Comparison of ENCODE assay signal across 8 mouse cellular contexts in genomic region chr7:127020491-127020890, GRCm38 (mm10). TPM values are rescaled to one million over a fixed set of nuclear protein-coding genes. Genes with fewer than 3 reads are reported as not detected.
A peak's percentile ranks its signal among the peaks of the same experiment; 100 is the strongest.
DNase-seq lines count a peak whose midpoint lies in the region; ATAC-seq lines count a peak whose summit lies in the region.

No protein-coding gene starts in this region.

- H3K36me3 ChIP-seq in kidney, embryonic 14.5 days (ENCODE audit: control insufficient read depth, insufficient read depth, low read length), result peaks cover 33% of the 10 kb centered on the region
- peaks cover 52% of the 10 kb centered on the region for H3K36me3 ChIP-seq in embryonic facial prominence, embryonic 10.5 days (replicated peaks)
- peaks cover 31% of the 10 kb centered on the region for H3K36me3 ChIP-seq in hindbrain, embryonic 13.5 days
- H3K36me3 ChIP-seq in midbrain, embryonic 15.5 days (replicated peaks), result peaks cover 8% of the 10 kb centered on the region

- H3K4me1 ChIP-seq in kidney, embryonic 14.5 days (ENCODE audit: control insufficient read depth, insufficient read depth, low read length), result peaks cover 68% of the 10 kb centered on the region
- H3K4me1 ChIP-seq in embryonic facial prominence, embryonic 10.5 days, result peaks cover 97% of the 10 kb centered on the region
- H3K4me1 ChIP-seq in hindbrain, embryonic 13.5 days (replicated peaks), result peaks cover 88% of the 10 kb centered on the region
- peaks cover 87% of the 10 kb centered on the region for H3K4me1 ChIP-seq in midbrain, embryonic 15.5 days

- WGBS in kidney, embryonic 14.5 days, result 39% methylated on average over 5 of the region's 5 CpGs
- WGBS in embryonic facial prominence, embryonic 10.5 days, result 46% methylated on average over 5 of the region's 5 CpGs
- WGBS in hindbrain, embryonic 13.5 days, result 37% methylated on average over 5 of the region's 5 CpGs
- 24% methylated on average over 5 of the region's 5 CpGs for WGBS in midbrain, embryonic 15.5 days

- peak overlapping the region; percentile 77; the same call in 1 of the 2 replicates for H3K27ac ChIP-seq in kidney, embryonic 14.5 days (ENCODE audit: low read depth, low read length)
- peak overlapping the region; percentile 86 for H3K27ac ChIP-seq in embryonic facial prominence, embryonic 10.5 days (replicated peaks)
- H3K27ac ChIP-seq in hindbrain, embryonic 13.5 days, result peak overlapping the region; percentile 86
- peak overlapping the region; percentile 83 for H3K27ac ChIP-seq in midbrain, embryonic 15.5 days

- H3K4me3 ChIP-seq in kidney, embryonic 14.5 days (ENCODE audit: low read length), result peak overlapping the region; percentile 53
- H3K4me3 ChIP-seq in embryonic facial prominence, embryonic 10.5 days, result peak overlapping the region; percentile 86
- H3K4me3 ChIP-seq in hindbrain, embryonic 13.5 days, result peak overlapping the region; percentile 54
- H3K4me3 ChIP-seq in midbrain, embryonic 15.5 days, result peak overlapping the region; percentile 49

- no peak for DNase-seq in kidney, postnatal 36 days
- no peak for DNase-seq in embryonic facial prominence, embryonic 10.5 days (ENCODE audit: low spot score)
- no peak for DNase-seq in adrenal gland, postnatal 36 days
- no peak for DNase-seq in left cerebral cortex, adult 11 months (ENCODE audit: low spot score)
- DNase-seq in lung, postnatal 10 days, result no peak

- peak overlapping the region; percentile 86 for H3K4me2 ChIP-seq in kidney, embryonic 14.5 days (replicated peaks; ENCODE audit: low read depth, low read length)
- peak overlapping the region; percentile 98 for H3K4me2 ChIP-seq in hindbrain, embryonic 13.5 days
- peak overlapping the region; percentile 64 for H3K4me2 ChIP-seq in midbrain, embryonic 15.5 days

- no peaks in the 10 kb centered on the region for H3K27me3 ChIP-seq in kidney, embryonic 14.5 days (ENCODE audit: control insufficient read depth, insufficient read depth, low read length)
- no peaks in the 10 kb centered on the region for H3K27me3 ChIP-seq in embryonic facial prominence, embryonic 10.5 days (replicated peaks; ENCODE audit: low read depth, poor library complexity, severe bottlenecking)
- H3K27me3 ChIP-seq in hindbrain, embryonic 13.5 days, result no peaks in the 10 kb centered on the region
- no peaks in the 10 kb centered on the region for H3K27me3 ChIP-seq in midbrain, embryonic 15.5 days (replicated peaks)

- H3K9ac ChIP-seq in kidney, embryonic 14.5 days (ENCODE audit: low read depth, low read length), result peak overlapping the region; percentile 61
- peak overlapping the region; percentile 84 for H3K9ac ChIP-seq in hindbrain, embryonic 13.5 days
- peak overlapping the region; percentile 60 for H3K9ac ChIP-seq in midbrain, embryonic 15.5 days

- no peak for ATAC-seq in kidney, embryonic 14.5 days (ENCODE audit: low FRiP score, low TSS enrichment)
- ATAC-seq in hindbrain, embryonic 13.5 days (ENCODE audit: low FRiP score), result no peak
- no peak for ATAC-seq in midbrain, embryonic 15.5 days (replicated peaks)

- no peaks in the 10 kb centered on the region for H3K9me3 ChIP-seq in kidney, embryonic 14.5 days (ENCODE audit: control insufficient read depth, low read length)
- no peaks in the 10 kb centered on the region for H3K9me3 ChIP-seq in embryonic facial prominence, embryonic 10.5 days
- H3K9me3 ChIP-seq in hindbrain, embryonic 13.5 days, result no peaks in the 10 kb centered on the region
- no peaks in the 10 kb centered on the region for H3K9me3 ChIP-seq in midbrain, embryonic 15.5 days

RNA-seq across cellular contexts. Expression of gene Gm42742, which starts 0.4 kb away (rescaled TPM):
- polyA plus RNA-seq in kidney, embryonic 14.5 days (2014; fragmentation: Nextera tagmentation; extraction: Ambion mirVana), result 21.8 and 65.4 TPM in 2 replicates
- 37.7 and 92.9 TPM in 2 replicates for polyA plus RNA-seq in embryonic facial prominence, embryonic 10.5 days (2016; fragmentation: Nextera tagmentation; extraction: Ambion mirVana)
- 66.8 and 73.4 TPM in 2 replicates for polyA plus RNA-seq in hindbrain, embryonic 13.5 days (2015; fragmentation: Nextera tagmentation; extraction: Ambion mirVana)
- 44.9 and 52.6 TPM in 2 replicates for polyA plus RNA-seq in midbrain, embryonic 15.5 days (2015; fragmentation: Nextera tagmentation; extraction: Ambion mirVana)
- 10 to 100 TPM; 28.9 to 29.6 TPM for total RNA-seq in adrenal gland, postnatal 36 days (2021)

RNA-seq across cellular contexts. Expression of gene Prrt2, which starts 0.5 kb away (rescaled TPM):
- polyA plus RNA-seq in kidney, embryonic 14.5 days (2014; fragmentation: Nextera tagmentation; extraction: Ambion mirVana), result 4.1 and 9.6 TPM in 2 replicates
- polyA plus RNA-seq in embryonic facial prominence, embryonic 10.5 days (2016; fragmentation: Nextera tagmentation; extraction: Ambion mirVana), result 2.7 and 3.4 TPM in 2 replicates
- 18.3 and 19.2 TPM in 2 replicates for polyA plus RNA-seq in hindbrain, embryonic 13.5 days (2015; fragmentation: Nextera tagmentation; extraction: Ambion mirVana)
- 40.7 and 42.3 TPM in 2 replicates for polyA plus RNA-seq in midbrain, embryonic 15.5 days (2015; fragmentation: Nextera tagmentation; extraction: Ambion mirVana)
- 1 to 10 TPM; 1.9 to 2.9 TPM for total RNA-seq in adrenal gland, postnatal 36 days (2021)

RNA-seq across cellular contexts. Expression of gene Pagr1a, which starts 3.3 kb away (rescaled TPM):
- polyA plus RNA-seq in kidney, embryonic 14.5 days (2014; fragmentation: Nextera tagmentation; extraction: Ambion mirVana), result 41.3 and 89.2 TPM in 2 replicates
- polyA plus RNA-seq in embryonic facial prominence, embryonic 10.5 days (2016; fragmentation: Nextera tagmentation; extraction: Ambion mirVana), result 41.1 and 107 TPM in 2 replicates
- 41.8 and 53.4 TPM in 2 replicates for polyA plus RNA-seq in hindbrain, embryonic 13.5 days (2015; fragmentation: Nextera tagmentation; extraction: Ambion mirVana)
- 46.9 and 73.4 TPM in 2 replicates for polyA plus RNA-seq in midbrain, embryonic 15.5 days (2015; fragmentation: Nextera tagmentation; extraction: Ambion mirVana)
- 10 to 100 TPM in 1 of 2 experiments, 1 to 10 TPM in 1; 4.4 to 15.1 TPM for total RNA-seq in adrenal gland, postnatal 36 days (2021)

RNA-seq across cellular contexts. Expression of gene Pagr1b, which starts 4.2 kb away (rescaled TPM):
- polyA plus RNA-seq in kidney, embryonic 14.5 days (2014; fragmentation: Nextera tagmentation; extraction: Ambion mirVana), result 0.31 and 0.38 TPM in 2 replicates
- 0.78 TPM in 1 of 2 replicates, not detected in the other for polyA plus RNA-seq in embryonic facial prominence, embryonic 10.5 days (2016; fragmentation: Nextera tagmentation; extraction: Ambion mirVana)
- 0.45 and 1.1 TPM in 2 replicates for polyA plus RNA-seq in hindbrain, embryonic 13.5 days (2015; fragmentation: Nextera tagmentation; extraction: Ambion mirVana)
- 1.0 TPM in 1 of 2 replicates, not detected in the other for polyA plus RNA-seq in midbrain, embryonic 15.5 days (2015; fragmentation: Nextera tagmentation; extraction: Ambion mirVana)
- total RNA-seq in adrenal gland, postnatal 36 days (2021), result 1 to 10 TPM in 1 of 2 experiments, not detected in 1; 3.0 TPM

RNA-seq across cellular contexts. Expression of gene Mvp, which starts 6.1 kb away (rescaled TPM):
- 7.7 and 9.7 TPM in 2 replicates for polyA plus RNA-seq in kidney, embryonic 14.5 days (2014; fragmentation: Nextera tagmentation; extraction: Ambion mirVana)
- polyA plus RNA-seq in embryonic facial prominence, embryonic 10.5 days (2016; fragmentation: Nextera tagmentation; extraction: Ambion mirVana), result 4.1 TPM in 2 replicates
- 4.5 and 5.2 TPM in 2 replicates for polyA plus RNA-seq in hindbrain, embryonic 13.5 days (2015; fragmentation: Nextera tagmentation; extraction: Ambion mirVana)
- 4.0 and 4.5 TPM in 2 replicates for polyA plus RNA-seq in midbrain, embryonic 15.5 days (2015; fragmentation: Nextera tagmentation; extraction: Ambion mirVana)
- 100 to 1,000 TPM; 102 to 129 TPM for total RNA-seq in adrenal gland, postnatal 36 days (2021)
